Mouse (Mus musculus): ENCODE measurements around the gene Ogfr.

- TF ChIP-seq POLR2A (IDR thresholded peaks at IDR 0.05; ENCODE audit: low read depth, low read length) (no peak), CTCF (IDR thresholded peaks at IDR 0.05; ENCODE audit: extremely low read depth, insufficient read length, insufficient replicate concordance, low read depth, low read length) (no peak)
Measured at GRCm38 (mm10) chr2:180611882-180612281, 22.8 kb downstream of the Ogfr start.

Measured in small intestine, adult 2 months (tissue).